Mouse (Mus musculus) midbrain, postnatal 0 days (tissue): ENCODE measurements at regions not wholly inside any gene's neighbourhood (a gene's known extent, or its start where the extent isn't known, plus 50 kb on each side); places are given as distances from the start of the nearest gene placed in this dataset.

ENCODE experiments used
- ATAC-seq: fragments of 200-750 bp; cut with Nextera tagmentation; 2 replicates; pipeline ENCODE4 v1.8.0; 2017; ENCODE audit warnings: moderate number of reproducible peaks, mild to moderate bottlenecking, moderate TSS enrichment, moderate library complexity; ENCODE audit not compliant: low FRiP score
- DNase-seq: peaks from one replicate; pipeline ENCODE4 v3.0.0-alpha.2; 2015; ENCODE audit warnings: low spot score
- H3K27ac ChIP-seq: fragments of 300-500 bp; sonication (generic); 2 replicates; pipeline ENCODE4 v1.5.1; 2014; ENCODE audit warnings: low read depth, mild to moderate bottlenecking, low read length, mixed read lengths
- H3K27me3 ChIP-seq: fragments of 300-500 bp; sonication (generic); 2 replicates; pipeline ENCODE4 v1.6.1; 2014; ENCODE audit warnings: low read length, control low read depth, mixed read lengths; ENCODE audit not compliant: insufficient read depth
- H3K36me3 ChIP-seq: fragments of 300-500 bp; sonication (generic); 2 replicates; pipeline ENCODE4 v1.6.1; 2014; ENCODE audit warnings: low read length, control low read depth, mixed read lengths; ENCODE audit not compliant: insufficient read depth
- H3K4me1 ChIP-seq: fragments of 300-500 bp; sonication (generic); 2 replicates; pipeline ENCODE4 v1.6.1; 2014; ENCODE audit warnings: mild to moderate bottlenecking, control low read depth, antibody characterized with exemption, low read length, mixed read lengths; ENCODE audit not compliant: insufficient read depth
- H3K4me2 ChIP-seq: fragments of 300-500 bp; sonication (generic); 2 replicates; pipeline ENCODE4 v1.6.1; 2014; ENCODE audit warnings: low read depth, mild to moderate bottlenecking, low read length, mixed read lengths; ENCODE audit not compliant: poor library complexity, severe bottlenecking
- H3K4me3 ChIP-seq: fragments of 300-500 bp; sonication (generic); 2 replicates; pipeline ENCODE4 v1.5.1; 2014; ENCODE audit warnings: low read depth, mild to moderate bottlenecking, low read length, moderate library complexity
- H3K9ac ChIP-seq: fragments of 300-500 bp; sonication (generic); replicated peaks from 2 replicates; pipeline ENCODE4 v1.6.1; 2014; ENCODE audit warnings: mild to moderate bottlenecking, low read length, moderate library complexity, mixed read lengths; ENCODE audit not compliant: poor library complexity, severe bottlenecking
- H3K9me3 ChIP-seq: fragments of 300-500 bp; sonication (generic); 2 replicates; pipeline ENCODE4 v1.6.1; 2016; ENCODE audit warnings: low read length, control low read depth
- CTCF ChIP-seq: IDR thresholded peaks from 2 replicates; pipeline ENCODE4 v1.5.1; 2016; ENCODE audit warnings: antibody characterized with exemption, mild to moderate bottlenecking
- WGBS: fragments of 180-500 bp; shearing (Covaris S2); extraction: QIAGEN DNeasy Blood & Tissue Kit; methylation state at CpG from one replicate; pipeline ENCODE4 v1.1.7; 2014; 5-methylcytosine and 5-hydroxymethylcytosine counted together

- DNase-seq: peak; percentile 27
- Histone ChIP-seq H3K4me3 (no peak overlapping the region), H3K9ac (no peak overlapping the region), H3K36me3 (no peaks in the 10 kb centered on the region), H3K27me3 (no peaks in the 10 kb centered on the region), H3K9me3 (no peaks in the 10 kb centered on the region), H3K27ac (no peak overlapping the region), H3K4me1 (no peaks in the 10 kb centered on the region), H3K4me2 (no peak overlapping the region)
- WGBS: 64% methylated on average over 3 of the region's 3 CpGs
- ATAC-seq: no peak
- peak; percentile 74 for TF ChIP-seq CTCF
Measured at GRCm38 (mm10) chr9:116511450-116511849, 336.3 kb upstream of the Tgfbr2 start.

- H3K27me3 ChIP-seq: no peaks in the 10 kb centered on the region
- no peaks in the 10 kb centered on the region for H3K9me3 ChIP-seq
- H3K9ac ChIP-seq: no peak overlapping the region
- H3K4me3 ChIP-seq: no peak overlapping the region
- TF ChIP-seq CTCF: no peak
- DNase-seq (no peak), ATAC-seq (no peak)
- H3K36me3 ChIP-seq: no peaks in the 10 kb centered on the region
- WGBS: 87% methylated on average over 5 of the region's 5 CpGs
- H3K27ac ChIP-seq: no peak overlapping the region
- H3K4me1 ChIP-seq: no peaks in the 10 kb centered on the region
- H3K4me2 ChIP-seq: no peak overlapping the region
Measured at GRCm38 (mm10) chr9:116507756-116508155, 332.6 kb upstream of the Tgfbr2 start.

DNA sequence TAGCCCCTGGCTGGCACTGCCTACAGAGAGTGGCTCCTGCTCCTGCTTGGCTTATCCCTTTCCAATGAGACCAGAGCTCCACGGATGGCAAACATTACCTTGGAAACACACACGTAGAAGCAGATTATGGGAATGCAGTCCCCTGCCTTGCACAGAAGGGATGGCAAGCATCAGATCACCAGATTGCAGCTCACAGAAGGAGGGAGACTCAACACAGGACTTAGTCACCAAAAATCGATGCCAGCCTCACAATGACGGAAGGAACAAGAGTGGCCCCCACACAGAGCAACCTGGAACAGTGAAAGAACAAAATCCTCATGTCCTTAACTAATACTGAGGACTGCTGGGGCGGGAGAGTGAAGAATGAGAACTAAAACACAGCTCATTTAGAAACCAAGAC, 327.7 kb upstream of the Tgfbr2 start:
- Histone ChIP-seq H3K4me1 (no peaks in the 10 kb centered on the region), H3K4me2 (no peak overlapping the region), H3K9ac (no peak overlapping the region), H3K27ac (no peak overlapping the region), H3K36me3 (no peaks in the 10 kb centered on the region), H3K27me3 (no peaks in the 10 kb centered on the region), H3K4me3 (no peak overlapping the region), H3K9me3 (no peaks in the 10 kb centered on the region)
- DNase-seq (peak; percentile 12), ATAC-seq (no peak)
- 51% methylated on average over 5 of the region's 5 CpGs for WGBS
- TF ChIP-seq CTCF: no peak

- ATAC-seq (no peak), DNase-seq (no peak)
- WGBS: 78% methylated on average over 3 of the region's 3 CpGs
- no peak overlapping the region for H3K9ac ChIP-seq
- H3K36me3 ChIP-seq: no peaks in the 10 kb centered on the region
- H3K9me3 ChIP-seq: no peaks in the 10 kb centered on the region
- H3K4me2 ChIP-seq: no peak overlapping the region
- no peaks in the 10 kb centered on the region for H3K4me1 ChIP-seq
- H3K27ac ChIP-seq: no peak overlapping the region
- TF ChIP-seq CTCF: no peak
- no peak overlapping the region for H3K4me3 ChIP-seq
- no peaks in the 10 kb centered on the region for H3K27me3 ChIP-seq
Measured at GRCm38 (mm10) chr9:116500951-116501350, 325.8 kb upstream of the Tgfbr2 start.

- no peak overlapping the region for H3K27ac ChIP-seq
- H3K4me1 ChIP-seq: no peaks in the 10 kb centered on the region
- H3K36me3 ChIP-seq: no peaks in the 10 kb centered on the region
- H3K27me3 ChIP-seq: no peaks in the 10 kb centered on the region
- 88% methylated on average over 2 of the region's 2 CpGs for WGBS
- DNase-seq (no peak), ATAC-seq (no peak)
- no peak overlapping the region for H3K4me3 ChIP-seq
- TF ChIP-seq CTCF: peak; percentile 40
- no peaks in the 10 kb centered on the region for H3K9me3 ChIP-seq
- no peak overlapping the region for H3K4me2 ChIP-seq
- H3K9ac ChIP-seq: no peak overlapping the region
Measured at GRCm38 (mm10) chr9:116491227-116491626, 316.1 kb upstream of the Tgfbr2 start.

- Histone ChIP-seq H3K27me3 (no peaks in the 10 kb centered on the region), H3K9me3 (no peaks in the 10 kb centered on the region), H3K4me1 (no peaks in the 10 kb centered on the region), H3K9ac (no peak overlapping the region), H3K36me3 (no peaks in the 10 kb centered on the region), H3K4me3 (no peak overlapping the region), H3K27ac (no peak overlapping the region), H3K4me2 (no peak overlapping the region)
- DNase-seq (peak; percentile 56), ATAC-seq (no peak)
- WGBS: 70% methylated on average over 4 of the region's 4 CpGs
- TF ChIP-seq CTCF: peak; percentile 74
Measured at GRCm38 (mm10) chr9:116489787-116490186, 314.6 kb upstream of the Tgfbr2 start.
